Mouse (Mus musculus): ENCODE measurements around the gene Map2k4.

Map2k4 gene

DNA sequence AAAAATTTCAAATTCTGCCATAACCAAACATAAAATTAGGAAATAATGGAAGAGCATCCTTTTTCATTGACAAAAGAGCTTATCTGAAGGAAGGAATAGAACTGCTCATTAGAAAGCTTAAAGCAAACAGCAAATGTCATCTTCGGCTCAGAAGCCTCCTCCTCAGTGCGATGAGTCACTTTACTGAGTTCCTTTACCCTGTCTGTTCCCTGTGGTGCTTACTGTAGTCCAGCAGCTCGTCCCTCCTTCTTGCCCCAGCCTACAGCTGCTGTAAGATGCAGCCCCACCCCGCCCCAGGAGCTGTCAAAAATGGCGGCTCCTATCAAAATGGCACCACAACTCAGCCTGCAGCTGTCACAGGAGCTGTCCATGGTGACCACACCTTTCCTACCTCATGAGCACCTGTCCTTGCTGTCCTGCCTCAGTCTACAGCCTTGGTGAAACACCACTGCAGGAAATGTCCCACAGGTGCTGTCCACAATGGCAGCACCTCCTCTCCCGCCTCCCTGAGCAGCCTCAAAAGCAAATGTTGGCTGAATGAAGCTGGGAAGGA lies 75.3 kb downstream of the Map2k4 start:
- no peak for DNase-seq (ENCODE audit: low spot score in 2 of 2)

- DNase-seq (ENCODE audit: low spot score in 2 of 2), result no peak
Measured at GRCm38 (mm10) chr11:65706784-65707183, 81.3 kb downstream of the Map2k4 start.

GRCm38 (mm10) chr11:65706176-65706575 lies 81.9 kb downstream of the Map2k4 start:
- DNase-seq (ENCODE audit: low spot score in 2 of 2), result no peak

DNA sequence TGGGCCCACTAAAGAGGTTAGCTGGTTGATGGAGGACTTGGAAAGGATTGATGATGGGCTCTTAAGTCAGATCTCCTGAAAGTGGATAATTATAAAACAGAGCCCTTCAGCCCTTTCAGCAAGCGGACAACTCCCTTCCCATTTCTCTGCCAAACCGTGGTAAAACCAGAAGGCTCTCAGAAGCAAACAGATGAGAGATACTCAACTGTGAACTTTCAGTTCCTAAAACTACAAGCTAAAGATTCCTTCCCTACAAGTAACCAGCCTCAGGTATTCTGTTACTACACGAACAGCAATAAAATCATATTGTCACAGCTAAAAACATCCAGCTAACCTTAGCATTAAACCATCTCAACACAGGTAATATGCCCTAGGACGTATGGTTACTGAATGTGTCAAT lies 83.2 kb downstream of the Map2k4 start:
- DNase-seq (ENCODE audit: low spot score in 2 of 2), result no peak

DNA sequence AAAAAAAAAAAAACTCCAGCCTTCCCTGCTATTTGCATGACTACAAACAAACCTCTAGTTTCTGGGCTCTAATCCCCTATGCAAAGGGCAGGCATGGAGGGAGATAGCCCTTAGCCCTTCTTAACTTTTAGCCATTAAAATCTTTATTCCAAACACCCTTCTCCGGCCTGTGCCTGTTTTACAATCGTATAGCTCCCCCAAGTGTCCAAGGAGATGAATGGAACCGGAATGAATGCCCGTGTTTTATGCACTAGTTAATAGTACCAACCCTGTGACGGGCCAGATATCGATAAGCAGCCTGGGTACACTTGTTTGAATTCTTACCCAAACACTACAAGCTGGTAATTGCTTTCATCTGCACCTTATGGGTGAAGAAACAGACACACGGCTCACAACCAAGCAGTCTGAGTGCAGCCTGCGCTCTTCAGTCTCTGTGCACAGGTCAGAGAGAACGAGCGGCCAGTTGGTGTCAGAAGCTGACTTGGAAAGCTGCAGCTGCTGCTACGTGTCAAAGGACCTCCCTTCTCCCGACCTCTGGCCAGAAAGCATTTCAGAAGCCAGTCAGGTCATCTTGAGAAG lies 109.2 kb downstream of the Map2k4 start:
- peak in 1 of 2 experiments; percentile 15 for DNase-seq (ENCODE audit: low spot score in 2 of 2)

GRCm38 (mm10) chr11:65667348-65667969 lies 120.6 kb downstream of the Map2k4 start:
- DNase-seq (ENCODE audit: low spot score in 2 of 2), result no peak

DNA sequence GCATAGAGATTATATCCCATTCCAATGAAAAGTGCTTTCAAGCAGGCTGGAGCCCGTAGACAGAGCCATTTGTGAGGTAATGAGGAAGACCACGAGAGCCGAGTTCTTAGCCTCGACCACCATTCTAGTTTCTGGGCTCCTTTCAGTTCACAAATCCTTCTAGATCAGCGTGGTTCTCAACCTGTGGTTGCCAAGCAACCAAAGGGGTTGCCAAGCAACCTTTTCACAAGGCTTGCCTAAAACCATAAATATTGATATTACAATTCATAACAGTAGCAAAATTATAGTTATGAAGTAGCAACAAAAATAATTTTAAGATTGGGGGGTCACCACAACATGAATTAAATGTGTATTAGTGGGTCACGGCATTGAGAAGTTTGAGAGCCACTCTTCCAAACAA lies 123.2 kb downstream of the Map2k4 start:
- no peak for DNase-seq (ENCODE audit: low spot score in 2 of 2)

DNA sequence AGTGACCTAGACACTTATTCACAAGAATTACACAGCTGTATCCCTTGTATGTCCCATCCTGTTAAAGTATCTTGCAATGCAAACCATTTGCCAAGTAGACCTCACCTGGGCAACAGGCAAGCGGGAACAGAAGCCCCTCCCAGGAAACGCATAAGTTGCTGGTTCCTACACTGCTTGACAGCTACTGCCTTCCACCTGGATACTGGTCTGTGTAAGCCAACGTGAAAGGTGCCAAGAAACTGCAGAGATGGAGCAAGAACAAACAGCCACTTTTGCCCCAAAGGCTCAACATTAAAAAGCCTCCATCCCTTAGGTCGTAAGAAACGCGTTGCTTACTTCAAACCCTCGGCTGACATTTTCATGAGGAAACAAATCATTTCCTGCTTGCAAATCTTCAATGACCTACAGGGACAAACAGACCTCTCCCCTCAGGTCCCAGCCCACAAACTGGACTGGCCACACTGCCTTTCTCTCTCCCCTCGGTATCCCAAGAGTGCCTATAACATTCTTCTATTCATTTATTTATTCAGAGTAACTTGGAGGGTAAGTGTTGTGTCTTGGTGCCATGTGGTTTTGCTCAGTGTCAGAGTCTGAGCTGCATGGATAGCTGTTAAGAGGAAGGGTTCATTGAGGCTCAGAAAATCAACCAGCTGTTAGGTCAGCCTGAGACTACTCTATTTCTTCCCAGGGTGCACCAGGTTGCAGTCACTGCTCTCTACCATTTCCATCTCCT lies 126.1 kb downstream of the Map2k4 start:
- no peak for DNase-seq (ENCODE audit: low spot score in 2 of 2)

DNA sequence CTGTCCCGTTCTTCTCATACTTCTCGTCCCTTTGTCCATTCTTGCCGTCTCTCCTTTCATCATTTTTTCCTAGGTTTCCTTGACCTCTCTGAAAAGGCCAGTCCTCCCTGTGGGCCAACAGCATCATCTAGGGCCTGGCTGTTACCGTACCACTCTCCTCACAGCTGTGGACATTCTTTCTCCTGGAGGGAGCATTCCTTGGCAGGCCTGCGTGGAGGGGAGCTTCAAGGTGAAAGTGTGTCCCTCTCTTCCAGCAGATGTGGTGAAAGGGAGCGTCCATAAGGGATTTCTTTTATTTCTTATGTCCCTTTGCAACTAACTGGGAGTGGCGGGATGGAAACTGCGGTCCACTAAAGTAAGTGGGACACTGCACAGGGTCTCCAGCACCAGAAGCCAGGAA lies 134.2 kb downstream of the Map2k4 start:
- no peak for DNase-seq (ENCODE audit: low spot score in 2 of 2)

DNA sequence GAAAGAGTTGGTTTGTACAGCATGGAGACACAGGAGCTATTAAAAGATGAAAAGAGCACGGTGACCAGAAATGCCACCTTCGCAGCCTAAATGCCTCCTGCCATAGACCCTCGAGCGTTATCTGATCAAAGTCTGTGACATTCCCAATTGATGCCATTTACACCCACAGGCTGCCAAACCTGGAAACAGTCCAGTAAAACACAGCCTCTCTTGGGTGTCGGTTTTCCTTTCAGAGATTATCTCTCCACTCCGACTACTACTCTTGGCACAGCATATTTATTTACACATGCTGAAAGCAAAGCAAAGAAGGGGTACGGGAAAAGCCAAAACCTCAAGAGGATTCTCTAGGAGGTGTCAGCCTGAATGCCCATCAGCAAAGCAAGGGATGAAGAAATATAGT lies 136.7 kb downstream of the Map2k4 start:
- no peak for DNase-seq (ENCODE audit: low spot score in 2 of 2)

GRCm38 (mm10) chr11:65649956-65650715 lies 138.0 kb downstream of the Map2k4 start:
- DNase-seq (ENCODE audit: low spot score in 2 of 2), result peak in 1 of 2 experiments; percentile 62

DNA sequence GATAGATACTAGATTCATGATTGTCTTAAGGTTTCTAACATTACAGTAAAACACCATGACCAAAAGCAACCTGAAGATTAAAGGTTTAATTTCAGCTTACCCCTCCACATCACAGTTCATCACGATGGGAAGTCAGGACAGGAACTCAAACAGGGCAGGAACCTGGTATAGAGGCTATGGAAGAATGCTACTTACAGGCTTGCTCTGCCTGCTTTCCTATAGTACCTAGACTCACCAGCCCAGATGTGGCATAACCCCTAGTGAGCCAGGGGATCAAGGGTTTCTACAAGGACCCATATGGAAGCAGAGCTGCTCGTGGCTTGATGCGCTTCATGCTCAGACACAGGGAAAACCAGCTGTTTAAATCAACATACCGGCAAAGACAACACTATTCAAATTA lies 138.6 kb downstream of the Map2k4 start:
- DNase-seq (ENCODE audit: low spot score in 2 of 2), result no peak

DNA sequence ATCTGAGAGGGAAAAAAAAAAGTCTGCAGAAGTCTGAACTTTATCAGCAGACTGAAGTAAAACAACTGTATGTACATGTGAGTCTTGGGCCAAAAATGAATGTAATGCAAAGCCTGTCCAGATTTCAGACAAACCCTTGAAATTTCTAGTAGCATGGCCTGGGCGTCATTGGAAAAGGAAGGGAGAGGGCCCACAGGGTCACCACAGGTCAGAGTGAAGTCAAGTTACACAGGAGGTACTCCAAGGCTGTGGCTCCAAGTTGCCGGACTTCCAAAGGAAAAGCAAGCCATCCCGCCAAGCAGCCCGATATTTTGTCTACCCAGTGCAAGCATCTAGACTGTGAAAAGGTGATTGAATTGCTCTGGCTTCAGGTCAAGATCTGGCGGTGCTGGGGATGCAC lies 141.8 kb downstream of the Map2k4 start:
- DNase-seq (ENCODE audit: low spot score in 2 of 2), result no peak

GRCm38 (mm10) chr11:65644539-65644938 lies 143.6 kb downstream of the Map2k4 start:
- no peak for DNase-seq (ENCODE audit: low spot score in 2 of 2)

DNA sequence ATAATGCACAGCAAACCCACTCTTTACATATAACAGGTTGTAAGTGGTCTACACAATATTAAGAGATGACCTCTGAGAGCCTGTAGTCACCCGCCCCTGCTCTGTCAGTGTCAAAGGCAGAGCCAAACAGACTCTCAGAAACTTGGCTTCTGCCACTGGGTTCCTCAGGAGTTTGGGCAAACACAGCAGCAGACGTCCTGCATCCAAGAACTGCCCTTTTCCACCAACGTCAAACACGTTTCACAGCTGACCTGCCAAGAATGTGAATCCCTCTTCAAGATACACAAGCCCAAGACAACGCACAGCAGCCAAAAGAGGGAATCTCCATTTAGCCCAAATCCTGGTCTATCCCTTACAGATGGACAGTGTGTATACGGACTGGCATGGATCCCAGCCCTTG lies 147.8 kb downstream of the Map2k4 start:
- DNase-seq (ENCODE audit: low spot score in 2 of 2), result no peak
